In genomic region chr5:91962259-91962638, GRCm38 (mm10) we compare ENCODE assay signal across 8 mouse cellular contexts. TPM values are rescaled to one million over a fixed set of nuclear protein-coding genes. Genes with fewer than 3 reads are reported as not detected.
DNase-seq lines count a peak whose midpoint lies in the region; ATAC-seq and TF ChIP-seq lines count a peak whose summit lies in the region.

No protein-coding gene starts in this region.

- no peaks in the 10 kb centered on the region for H3K9me3 ChIP-seq in forebrain, embryonic 14.5 days (replicated peaks; ENCODE audit: control insufficient read depth, low read length)
- H3K9me3 ChIP-seq in liver, embryonic 11.5 days (ENCODE audit: control insufficient read depth, low read length) = no peaks in the 10 kb centered on the region
- no peaks in the 10 kb centered on the region for H3K9me3 ChIP-seq in neural tube, embryonic 13.5 days

- peak overlapping the region; percentile 83 for H3K4me3 ChIP-seq in heart, adult 2 months
- H3K4me3 ChIP-seq in forebrain, embryonic 14.5 days (ENCODE audit: low read depth, low read length) = peak overlapping the region; percentile 68
- peak overlapping the region; percentile 73 for H3K4me3 ChIP-seq in liver, embryonic 11.5 days (ENCODE audit: low read depth, low read length)
- peak overlapping the region; percentile 75 for H3K4me3 ChIP-seq in neural tube, embryonic 13.5 days

- intact Hi-C loops in heart, adult 2 months (cut with DNase I) = loop anchor here (2.0 to 10.0 kb wide), 4 partner anchors 81 to 543 kb away; partner anchors contain the start of genes Cdkl2, G3bp2, Scarb2 and Uso1
- intact Hi-C loops in heart, postnatal 36 days (cut with DNase I) = loop anchor here (2.0 to 10.0 kb wide), 5 partner anchors 80 to 1303 kb away; partner anchors contain the start of genes Ccng2, Cdkl2, G3bp2 and Uso1

- H3K27me3 ChIP-seq in heart, adult 2 months (ENCODE audit: control insufficient read depth, insufficient read depth, low read length) = no peaks in the 10 kb centered on the region
- H3K27me3 ChIP-seq in forebrain, embryonic 14.5 days (replicated peaks; ENCODE audit: control insufficient read depth, insufficient read depth, low read length) = no peaks in the 10 kb centered on the region
- no peaks in the 10 kb centered on the region for H3K27me3 ChIP-seq in liver, embryonic 11.5 days (replicated peaks; ENCODE audit: control insufficient read depth, insufficient read depth, low read length)
- H3K27me3 ChIP-seq in neural tube, embryonic 13.5 days = no peaks in the 10 kb centered on the region

- H3K4me2 ChIP-seq in forebrain, embryonic 14.5 days (ENCODE audit: low read length) = peak overlapping the region; percentile 54
- H3K4me2 ChIP-seq in liver, embryonic 11.5 days = peak overlapping the region; percentile 70
- peak overlapping the region; percentile 70 for H3K4me2 ChIP-seq in neural tube, embryonic 13.5 days

- peaks cover 5% of the 10 kb centered on the region; the same call in 1 of the 2 replicates for H3K79me2 ChIP-seq in heart, adult 2 months (replicated peaks; ENCODE audit: control insufficient read depth, insufficient read depth, low read length)

- peak overlapping the region; percentile 99 for H3K27ac ChIP-seq in heart, adult 2 months
- peak overlapping the region; percentile 98 for H3K27ac ChIP-seq in forebrain, embryonic 14.5 days (ENCODE audit: low read depth, low read length)
- peak overlapping the region; percentile 83 for H3K27ac ChIP-seq in liver, embryonic 11.5 days (ENCODE audit: low read depth, low read length)
- H3K27ac ChIP-seq in neural tube, embryonic 13.5 days (replicated peaks) = peak overlapping the region; percentile 99

- no peak for DNase-seq in heart, adult 2 months
- no peak for DNase-seq in heart, postnatal 36 days
- peak; percentile 93 for DNase-seq in MEL-GATA-1-ER (ENCODE audit: extremely low read depth, low read depth)
- DNase-seq in forebrain, embryonic 14.5 days (ENCODE audit: low spot score) = no peak
- no peak for DNase-seq in liver, embryonic 11.5 days (ENCODE audit: low spot score)
- no peak for DNase-seq in thymus, postnatal 10 days (ENCODE audit: low spot score in 2 of 2)
- DNase-seq in adrenal gland, postnatal 25 days = no peak

- H3K9ac ChIP-seq in heart, adult 2 months (ENCODE audit: low read depth, low read length) = peak overlapping the region; percentile 83
- peak overlapping the region; percentile 82 for H3K9ac ChIP-seq in forebrain, embryonic 14.5 days (ENCODE audit: low read length)
- H3K9ac ChIP-seq in liver, embryonic 11.5 days (ENCODE audit: low read depth, low read length) = peak overlapping the region; percentile 84
- peak overlapping the region; percentile 86 for H3K9ac ChIP-seq in neural tube, embryonic 13.5 days

- TF ChIP-seq CTCF in heart, adult 2 months (IDR thresholded peaks at IDR 0.05) = no peak

- H3K36me3 ChIP-seq in heart, adult 2 months (ENCODE audit: control insufficient read depth, insufficient read depth, low read length) = peaks cover 24% of the 10 kb centered on the region
- H3K36me3 ChIP-seq in forebrain, embryonic 14.5 days (ENCODE audit: control insufficient read depth, insufficient read depth, low read length) = peaks cover 4% of the 10 kb centered on the region
- peaks cover 2% of the 10 kb centered on the region; the same call in 1 of the 2 replicates for H3K36me3 ChIP-seq in liver, embryonic 11.5 days (ENCODE audit: control insufficient read depth, insufficient read depth, low read length)
- peaks cover 6% of the 10 kb centered on the region for H3K36me3 ChIP-seq in neural tube, embryonic 13.5 days

- WGBS in heart, adult 2 months = under 1% methylated on average over 14 of the region's 14 CpGs
- WGBS in forebrain, embryonic 14.5 days = under 1% methylated on average over 14 of the region's 14 CpGs
- 1% methylated on average over 14 of the region's 14 CpGs for WGBS in liver, embryonic 11.5 days
- WGBS in neural tube, embryonic 13.5 days = 1% methylated on average over 14 of the region's 14 CpGs

- peak; percentile 6; the same call in 1 of the 2 replicates for ATAC-seq in forebrain, embryonic 14.5 days
- ATAC-seq in liver, embryonic 11.5 days (replicated peaks; ENCODE audit: low FRiP score) = no peak
- ATAC-seq in neural tube, embryonic 13.5 days (ENCODE audit: low read depth) = no peak

- no peak for TF ChIP-seq EP300 in heart, adult 2 months (IDR thresholded peaks at IDR 0.05; ENCODE audit: insufficient read depth, low read depth, low read length)

- H3K4me1 ChIP-seq in heart, adult 2 months (ENCODE audit: control insufficient read depth, insufficient read depth, low read length) = peaks cover 8% of the 10 kb centered on the region
- peaks cover 18% of the 10 kb centered on the region for H3K4me1 ChIP-seq in forebrain, embryonic 14.5 days (ENCODE audit: control insufficient read depth, insufficient read depth, low read length)
- peaks cover 22% of the 10 kb centered on the region for H3K4me1 ChIP-seq in liver, embryonic 11.5 days (replicated peaks; ENCODE audit: control insufficient read depth, insufficient read depth, low read length)
- H3K4me1 ChIP-seq in neural tube, embryonic 13.5 days (replicated peaks) = peaks cover 37% of the 10 kb centered on the region

- TF ChIP-seq POLR2A in heart, adult 2 months (IDR thresholded peaks at IDR 0.05; ENCODE audit: insufficient read depth, low read depth, low read length) = no peak

RNA-seq across cellular contexts. Expression of gene Rchy1, which starts 0.6 kb away (rescaled TPM):
- 10 to 100 TPM; 26.9 to 33.0 TPM for total RNA-seq in heart, adult 2 months (2021)
- 21.8 and 41.1 TPM in 2 replicates for polyA plus RNA-seq in heart, adult 2 months (2012; rRNA removed)
- 10 to 100 TPM; 30.5 to 31.6 TPM for total RNA-seq in heart, postnatal 36 days (2021)
- polyA plus RNA-seq in forebrain, embryonic 14.5 days (2014; fragmentation: Nextera tagmentation; extraction: Ambion mirVana) = 43.5 and 43.8 TPM in 2 replicates
- 44.8 and 46.9 TPM in 2 replicates for polyA plus RNA-seq in liver, embryonic 11.5 days (2014; fragmentation: Nextera tagmentation; extraction: Ambion mirVana)
- 93.5 and 97.2 TPM in 2 replicates for polyA plus RNA-seq in neural tube, embryonic 13.5 days (2015; fragmentation: Nextera tagmentation; extraction: Ambion mirVana)
- total RNA-seq in adrenal gland, postnatal 25 days (2021) = 66.9 and 85.4 TPM in 2 replicates

RNA-seq across cellular contexts. Expression of gene Odaph, which starts 25.0 kb away (rescaled TPM):
- total RNA-seq in heart, adult 2 months (2021) = not detected
- not detected in 2 replicates for polyA plus RNA-seq in heart, adult 2 months (2012; rRNA removed)
- total RNA-seq in heart, postnatal 36 days (2021) = not detected
- not detected in 2 replicates for polyA plus RNA-seq in forebrain, embryonic 14.5 days (2014; fragmentation: Nextera tagmentation; extraction: Ambion mirVana)
- not detected in 2 replicates for polyA plus RNA-seq in liver, embryonic 11.5 days (2014; fragmentation: Nextera tagmentation; extraction: Ambion mirVana)
- not detected in 2 replicates for polyA plus RNA-seq in neural tube, embryonic 13.5 days (2015; fragmentation: Nextera tagmentation; extraction: Ambion mirVana)
- total RNA-seq in adrenal gland, postnatal 25 days (2021) = not detected in 2 replicates
